Mouse (Mus musculus): ENCODE results near the gene Zfp316. TPM values are rescaled to one million over a fixed set of nuclear protein-coding genes. Genes with fewer than 3 reads are reported as not detected.

Gene Zfp316
- polyA plus RNA-seq, 1 experiment: 2.9 TPM

GRCm38 (mm10) chr5:143288378-143288911, 18.6 kb upstream of the Zfp316 start:
- Histone ChIP-seq H3K4me1 (ENCODE audit: control insufficient read depth, insufficient read depth, low read length) (peaks cover 8% of the 10 kb centered on the region), H3K27ac (ENCODE audit: insufficient read depth, low read depth, low read length) (no peak overlapping the region), H3K4me3 (ENCODE audit: insufficient read depth, low read length) (peak overlapping the region; percentile 17)
- TF ChIP-seq POLR2A (IDR thresholded peaks at IDR 0.05; ENCODE audit: borderline replicate concordance, low read depth, low read length): no peak
- TF ChIP-seq CTCF (IDR thresholded peaks at IDR 0.05; ENCODE audit: low read depth, low read length): no peak

- Histone ChIP-seq H3K4me3 (ENCODE audit: insufficient read depth, low read length) (peak overlapping the region; percentile 17), H3K4me1 (ENCODE audit: control insufficient read depth, insufficient read depth, low read length) (peaks cover 8% of the 10 kb centered on the region), H3K27ac (ENCODE audit: insufficient read depth, low read depth, low read length) (no peak overlapping the region)
- no peak for TF ChIP-seq CTCF (IDR thresholded peaks at IDR 0.05; ENCODE audit: low read depth, low read length)
These were observed 18.0 kb upstream of the Zfp316 start for GRCm38 (mm10) chr5:143287774-143288328.

- H3K4me1 ChIP-seq (ENCODE audit: control insufficient read depth, insufficient read depth, low read length): peaks cover 8% of the 10 kb centered on the region
- TF ChIP-seq POLR2A (IDR thresholded peaks at IDR 0.05; ENCODE audit: borderline replicate concordance, low read depth, low read length) (no peak), CTCF (IDR thresholded peaks at IDR 0.05; ENCODE audit: low read depth, low read length) (no peak)
- no peak overlapping the region for H3K4me3 ChIP-seq (ENCODE audit: insufficient read depth, low read length)
- no peak overlapping the region for H3K27ac ChIP-seq (ENCODE audit: insufficient read depth, low read depth, low read length)
These were observed 14.9 kb upstream of the Zfp316 start for GRCm38 (mm10) chr5:143284762-143285161.

- Histone ChIP-seq H3K4me3 (ENCODE audit: insufficient read depth, low read length) (no peak overlapping the region), H3K27ac (ENCODE audit: insufficient read depth, low read depth, low read length) (no peak overlapping the region), H3K4me1 (ENCODE audit: control insufficient read depth, insufficient read depth, low read length) (no peaks in the 10 kb centered on the region)
- no peak for TF ChIP-seq CTCF (IDR thresholded peaks at IDR 0.05; ENCODE audit: low read depth, low read length)
These were observed 9.4 kb upstream of the Zfp316 start for GRCm38 (mm10) chr5:143279247-143279646.

GRCm38 (mm10) chr5:143275761-143276160, 5.9 kb upstream of the Zfp316 start:
- Histone ChIP-seq H3K27ac (ENCODE audit: insufficient read depth, low read depth, low read length) (no peak overlapping the region), H3K4me3 (ENCODE audit: insufficient read depth, low read length) (no peak overlapping the region), H3K4me1 (ENCODE audit: control insufficient read depth, insufficient read depth, low read length) (peaks cover 13% of the 10 kb centered on the region)
- TF ChIP-seq POLR2A (IDR thresholded peaks at IDR 0.05; ENCODE audit: borderline replicate concordance, low read depth, low read length) (no peak), CTCF (IDR thresholded peaks at IDR 0.05; ENCODE audit: low read depth, low read length) (no peak)

- Histone ChIP-seq H3K4me3 (ENCODE audit: insufficient read depth, low read length) (no peak overlapping the region), H3K27ac (ENCODE audit: insufficient read depth, low read depth, low read length) (no peak overlapping the region), H3K4me1 (ENCODE audit: control insufficient read depth, insufficient read depth, low read length) (peaks cover 18% of the 10 kb centered on the region)
- TF ChIP-seq CTCF (IDR thresholded peaks at IDR 0.05; ENCODE audit: low read depth, low read length) (no peak), POLR2A (IDR thresholded peaks at IDR 0.05; ENCODE audit: borderline replicate concordance, low read depth, low read length) (no peak)
These were observed 2.9 kb upstream of the Zfp316 start for GRCm38 (mm10) chr5:143272540-143273330.

DNA sequence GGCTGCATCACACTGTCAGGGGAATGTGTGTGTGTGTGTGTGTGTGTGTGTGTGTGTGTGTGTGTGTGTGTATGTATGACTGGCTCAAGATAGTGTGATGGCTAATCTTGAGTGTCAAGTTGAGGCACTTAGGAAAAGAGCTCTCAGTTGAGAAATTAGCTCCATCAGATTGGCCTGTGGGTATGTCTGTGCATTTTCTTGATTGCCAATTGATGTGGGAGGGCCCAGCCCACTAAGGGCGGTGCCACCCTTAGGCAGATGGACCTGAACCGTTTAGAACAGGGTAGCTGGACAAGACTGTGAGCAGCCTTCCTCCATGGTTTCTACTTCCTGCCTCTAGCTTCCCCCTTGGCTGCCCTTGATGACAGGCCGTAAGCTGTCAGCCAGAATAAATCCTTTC, 2.3 kb upstream of the Zfp316 start:
- no peak for TF ChIP-seq CTCF (IDR thresholded peaks at IDR 0.05; ENCODE audit: low read depth, low read length)
- TF ChIP-seq POLR2A (IDR thresholded peaks at IDR 0.05; ENCODE audit: borderline replicate concordance, low read depth, low read length): no peak
- H3K4me3 ChIP-seq (ENCODE audit: insufficient read depth, low read length): no peak overlapping the region
- H3K27ac ChIP-seq (ENCODE audit: insufficient read depth, low read depth, low read length): no peak overlapping the region
- peaks cover 18% of the 10 kb centered on the region for H3K4me1 ChIP-seq (ENCODE audit: control insufficient read depth, insufficient read depth, low read length)

GRCm38 (mm10) chr5:143271642-143272041, 1.8 kb upstream of the Zfp316 start:
- H3K4me1 ChIP-seq (ENCODE audit: control insufficient read depth, insufficient read depth, low read length): peaks cover 18% of the 10 kb centered on the region

GRCm38 (mm10) chr5:143270151-143270519, 313 bp upstream of the Zfp316 start:
- H3K4me3 ChIP-seq (ENCODE audit: insufficient read depth, low read length): peak overlapping the region; percentile 92
- no peak overlapping the region for H3K27ac ChIP-seq (ENCODE audit: insufficient read depth, low read depth, low read length)
- TF ChIP-seq CTCF (IDR thresholded peaks at IDR 0.05; ENCODE audit: low read depth, low read length) (no peak), POLR2A (IDR thresholded peaks at IDR 0.05; ENCODE audit: borderline replicate concordance, low read depth, low read length) (no peak)
- peaks cover 18% of the 10 kb centered on the region for H3K4me1 ChIP-seq (ENCODE audit: control insufficient read depth, insufficient read depth, low read length)

More at GRCm38 (mm10) chr5:143271642-143272041, 1.8 kb upstream of the Zfp316 start:
- no peak overlapping the region for H3K4me3 ChIP-seq (ENCODE audit: insufficient read depth, low read length)
- no peak overlapping the region for H3K27ac ChIP-seq (ENCODE audit: insufficient read depth, low read depth, low read length)
- no peak for TF ChIP-seq POLR2A (IDR thresholded peaks at IDR 0.05; ENCODE audit: borderline replicate concordance, low read depth, low read length)
- TF ChIP-seq CTCF (IDR thresholded peaks at IDR 0.05; ENCODE audit: low read depth, low read length): no peak

GRCm38 (mm10) chr5:143268985-143269362, 848 bp downstream of the Zfp316 start:
- TF ChIP-seq POLR2A (IDR thresholded peaks at IDR 0.05; ENCODE audit: borderline replicate concordance, low read depth, low read length) (no peak), CTCF (IDR thresholded peaks at IDR 0.05; ENCODE audit: low read depth, low read length) (no peak)
- peaks cover 18% of the 10 kb centered on the region for H3K4me1 ChIP-seq (ENCODE audit: control insufficient read depth, insufficient read depth, low read length)

More at GRCm38 (mm10) chr5:143268985-143269362, 848 bp downstream of the Zfp316 start:
- Histone ChIP-seq H3K4me3 (ENCODE audit: insufficient read depth, low read length) (peak overlapping the region; percentile 92), H3K27ac (ENCODE audit: insufficient read depth, low read depth, low read length) (no peak overlapping the region)
